Mouse (Mus musculus): ENCODE data around the gene Dcpp3.
"Not testable (repeated sequence)": the region's sequence is repeated elsewhere in the genome, so short reads cannot be mapped to it uniquely, and the experiment has no call there.

Gene Dcpp3

DNA sequence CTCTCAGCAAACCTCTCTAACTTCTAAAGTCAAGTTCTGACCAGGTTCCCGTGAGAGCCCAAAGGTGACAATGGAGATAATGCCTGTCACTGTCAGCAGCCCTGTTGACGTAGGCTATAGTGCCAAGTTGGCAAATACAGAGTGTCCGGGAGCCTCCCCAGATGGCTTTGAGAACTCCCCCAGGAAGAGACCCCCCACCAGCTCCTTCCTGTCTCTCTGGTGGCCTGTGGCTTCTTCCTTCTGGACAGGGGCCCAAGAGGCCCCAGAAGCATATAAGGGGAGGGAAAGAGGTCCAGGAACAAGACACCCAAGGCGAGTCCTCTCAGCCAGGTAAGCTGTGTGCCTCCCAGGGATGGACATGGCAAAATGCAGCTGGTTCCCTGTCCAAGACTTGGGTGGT lies at the start of gene Dcpp3:
Gene Dcpp3 (plus strand): TSS at position 301 of the 400 bp plus-strand sequence.
- DNase-seq (ENCODE audit: low spot score) = not testable (repeated sequence)

DNA sequence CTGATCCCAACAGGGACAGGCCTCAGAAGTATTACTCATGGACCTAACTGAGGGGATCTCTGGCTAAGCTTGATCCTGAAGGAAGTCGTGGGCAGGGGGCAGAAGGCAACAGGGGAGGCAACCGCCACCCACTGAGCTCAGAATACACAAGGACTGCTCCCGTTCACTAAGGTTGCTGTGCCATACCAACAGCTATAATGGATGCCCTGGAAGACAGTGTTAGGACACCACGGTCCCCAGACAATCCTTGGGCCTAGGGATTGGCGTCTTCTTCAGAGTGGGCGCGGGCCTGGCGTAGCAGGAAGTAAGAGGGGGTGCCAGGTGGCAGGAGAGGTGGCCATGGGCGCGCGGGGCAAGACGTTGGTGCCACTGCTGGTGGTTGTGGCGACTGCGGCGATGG lies 49.5 kb upstream of the Dcpp3 start, which contains the start of gene Prss21:
Gene Prss21 (plus strand): TSS at position 301 of the 400 bp plus-strand sequence.
- DNase-seq (ENCODE audit: low spot score) = no peak

DNA sequence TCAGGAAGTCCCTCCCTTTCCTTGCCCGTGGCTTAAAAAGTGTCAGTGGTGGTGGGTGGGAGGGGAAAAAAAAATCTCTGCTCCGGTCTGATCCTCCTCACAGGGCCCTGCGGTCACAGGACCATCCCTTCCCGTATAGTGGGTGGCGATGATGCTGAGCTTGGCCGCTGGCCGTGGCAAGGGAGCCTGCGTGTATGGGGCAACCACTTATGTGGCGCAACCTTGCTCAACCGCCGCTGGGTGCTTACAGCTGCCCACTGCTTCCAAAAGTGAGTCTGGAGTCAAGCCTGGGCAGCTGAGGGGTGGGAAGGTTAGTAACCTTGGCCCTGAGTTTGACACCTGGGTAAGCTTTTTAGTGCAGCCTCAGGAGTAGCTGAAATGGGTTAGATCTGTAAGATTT lies 48.7 kb upstream of the Dcpp3 start:
- no peak for DNase-seq (ENCODE audit: low spot score)

DNA sequence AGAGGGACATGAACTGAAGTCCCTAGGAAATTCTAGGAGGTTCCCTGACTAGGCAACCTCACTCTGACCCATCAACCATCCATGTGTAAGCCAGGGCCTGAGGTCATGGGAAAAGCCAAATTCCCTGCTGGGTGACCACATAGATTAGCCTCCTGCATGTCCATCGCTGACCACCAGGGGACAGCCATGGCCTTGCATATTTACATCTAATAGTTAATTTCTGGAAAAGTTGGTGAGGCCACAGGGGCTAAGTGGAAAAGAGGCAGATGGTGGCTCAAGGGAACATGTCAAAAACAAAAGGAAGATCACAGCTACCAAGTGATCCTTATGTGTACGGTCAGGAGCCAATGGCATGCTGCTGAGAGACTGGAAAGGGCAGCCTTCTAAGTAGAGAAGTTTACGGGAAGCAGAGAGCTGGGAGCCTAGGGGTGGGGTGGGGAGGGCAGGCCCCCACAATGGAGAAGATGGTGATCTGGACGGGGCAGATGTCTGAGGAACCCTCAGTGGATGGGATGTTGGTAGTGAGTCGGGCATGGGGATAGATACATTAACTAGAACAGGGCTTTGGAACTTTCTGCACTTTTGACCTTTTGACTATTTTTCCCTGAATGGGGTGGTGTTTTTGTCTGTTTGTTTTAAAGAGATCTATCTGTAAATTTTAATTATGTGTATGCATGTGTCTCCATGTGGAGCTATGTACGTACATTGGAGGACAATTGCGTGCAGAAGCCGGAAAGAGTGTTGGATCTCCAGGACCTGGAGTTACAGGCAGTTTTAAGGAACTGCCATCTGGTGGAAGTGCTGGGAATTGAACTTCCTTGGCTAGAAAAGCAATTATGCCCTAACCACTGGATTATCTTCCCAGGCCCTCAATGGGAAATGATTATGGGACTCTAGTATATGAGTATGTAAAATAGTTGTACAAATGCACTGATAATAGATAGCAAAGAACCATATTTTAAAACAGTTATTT lies 43.1 kb upstream of the Dcpp3 start:
- DNase-seq (ENCODE audit: low spot score) = no peak

DNA sequence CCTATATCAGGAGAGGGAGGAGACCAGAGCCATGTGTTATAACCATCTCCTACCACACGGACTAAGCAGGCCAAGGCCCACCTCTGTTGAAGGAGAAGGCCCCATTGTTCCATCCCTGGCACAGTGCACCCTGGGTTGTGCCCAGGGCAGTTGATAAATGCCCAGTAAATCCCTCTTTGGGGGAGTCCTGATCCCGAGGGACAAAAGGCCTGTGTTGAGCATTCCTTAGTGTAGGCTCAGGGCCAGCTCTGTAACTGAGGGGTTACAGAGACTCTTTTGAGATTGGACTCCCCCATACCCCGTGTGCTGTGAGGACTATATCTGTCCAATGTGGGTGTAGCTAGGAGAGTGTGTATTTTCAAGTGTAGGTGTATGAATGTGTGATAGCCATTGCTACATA lies 40.5 kb upstream of the Dcpp3 start:
- DNase-seq (ENCODE audit: low spot score) = no peak

DNA sequence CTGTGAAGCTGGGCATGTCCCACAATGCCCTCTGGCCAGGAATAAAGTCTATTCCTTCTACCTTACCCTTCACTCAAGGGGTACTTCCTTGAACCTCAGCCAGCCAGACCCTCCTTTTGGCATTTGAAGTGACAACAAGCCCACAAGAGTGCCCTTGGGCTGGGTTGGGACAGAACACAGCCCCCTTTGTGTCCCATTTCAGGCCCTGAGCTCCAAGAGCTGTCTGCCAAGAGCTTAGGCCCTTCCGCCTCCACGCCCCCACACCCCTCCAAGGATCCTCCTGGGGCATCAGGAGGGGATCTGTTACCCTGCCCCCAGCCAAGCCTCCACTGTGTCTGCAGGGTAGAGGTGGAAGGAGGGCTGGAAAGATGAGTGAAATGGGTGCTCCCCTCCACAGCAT lies 40.1 kb upstream of the Dcpp3 start:
- no peak for DNase-seq (ENCODE audit: low spot score)

DNA sequence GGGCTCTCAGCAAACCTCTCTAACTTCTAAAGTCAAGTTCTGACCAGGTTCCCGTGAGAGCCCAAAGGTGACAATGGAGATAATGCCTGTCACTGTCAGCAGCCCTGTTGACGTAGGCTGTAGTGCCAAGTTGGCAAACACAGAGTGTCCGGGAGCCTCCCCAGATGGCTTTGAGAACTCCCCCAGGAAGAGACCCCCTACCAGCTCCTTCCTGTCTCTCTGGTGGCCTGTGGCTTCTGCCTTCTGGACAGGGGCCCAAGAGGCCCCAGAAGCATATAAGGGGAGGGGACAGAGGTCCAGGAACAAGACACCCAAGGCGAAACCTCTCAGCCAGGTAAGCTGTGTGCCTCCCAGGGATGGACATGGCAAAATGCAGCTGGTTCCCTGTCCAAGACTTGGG lies 36.7 kb upstream of the Dcpp3 start, which contains the start of the genes Dcpp1 and Dcpp2:
Gene Dcpp1 (plus strand): TSS at position 301 of the 400 bp plus-strand sequence.
Gene Dcpp2 (plus strand): TSS at position 305 of the 400 bp plus-strand sequence.
- not testable (repeated sequence) for DNase-seq (ENCODE audit: low spot score)

DNA sequence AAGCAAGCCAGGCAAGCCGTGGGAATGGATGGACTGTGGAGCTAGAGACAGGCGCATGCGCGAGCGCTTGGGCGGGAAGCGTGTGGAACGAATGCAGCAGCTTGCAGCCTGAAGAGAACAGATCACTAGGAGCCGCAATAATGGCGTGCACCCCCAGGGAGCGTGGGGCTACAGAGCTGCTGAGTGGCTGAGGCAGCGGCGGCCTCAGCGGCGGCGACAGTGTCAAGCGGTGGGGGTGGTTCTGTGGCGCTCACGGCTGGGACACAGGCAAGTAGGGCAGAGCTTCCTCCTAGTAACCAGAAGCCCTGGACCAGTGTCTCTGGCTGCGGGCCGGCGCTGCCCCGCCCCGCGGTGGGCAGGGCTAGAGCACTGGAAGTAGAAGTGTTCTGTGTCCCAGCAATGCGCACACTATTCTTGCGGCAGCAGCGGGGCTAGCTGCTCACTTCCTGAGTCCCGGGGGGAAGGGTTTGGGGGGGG lies 7.3 kb downstream of the Dcpp3 start:
- DNase-seq (ENCODE audit: low spot score) = peak; percentile 75

DNA sequence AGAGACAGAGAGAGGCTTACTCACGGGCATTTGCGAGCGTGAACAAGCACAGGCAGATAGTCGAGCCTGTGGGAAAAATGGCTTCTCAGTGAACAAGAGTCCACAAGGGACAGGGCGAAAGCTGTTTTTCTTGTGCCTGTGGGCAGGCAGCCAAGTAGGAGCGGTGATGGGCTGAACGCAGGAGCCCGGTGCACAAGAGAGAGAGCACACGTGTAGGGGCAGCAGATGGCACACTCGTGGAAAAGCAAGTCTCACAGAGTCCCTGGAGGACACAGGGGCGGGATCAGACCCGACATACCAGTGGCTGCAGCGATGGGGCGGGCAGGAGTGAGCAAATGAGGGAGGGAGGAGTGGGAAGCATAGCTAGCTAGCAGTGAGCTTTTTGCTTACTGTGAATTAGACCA lies 7.8 kb downstream of the Dcpp3 start:
- DNase-seq (ENCODE audit: low spot score) = peak; percentile 43

DNA sequence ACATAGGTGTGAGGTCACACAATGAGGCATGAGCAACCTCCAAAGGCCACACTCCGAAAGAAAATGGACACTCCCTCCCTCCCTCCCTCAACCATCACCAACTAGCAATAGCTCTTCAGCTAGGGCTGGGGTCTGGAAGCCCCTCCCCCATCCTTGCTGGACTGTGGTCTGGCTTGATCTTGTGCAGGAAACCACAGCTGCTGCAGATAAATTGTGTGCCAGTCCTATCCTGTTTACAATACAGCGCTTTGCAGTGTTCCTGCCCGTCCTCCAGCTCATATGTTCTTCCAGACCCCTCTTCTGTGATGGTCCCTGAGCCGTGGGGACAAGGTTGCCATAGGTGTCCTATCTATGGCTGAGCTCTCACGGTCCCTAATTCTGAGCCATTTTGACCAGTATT lies 13.9 kb downstream of the Dcpp3 start:
- DNase-seq (ENCODE audit: low spot score) = no peak

DNA sequence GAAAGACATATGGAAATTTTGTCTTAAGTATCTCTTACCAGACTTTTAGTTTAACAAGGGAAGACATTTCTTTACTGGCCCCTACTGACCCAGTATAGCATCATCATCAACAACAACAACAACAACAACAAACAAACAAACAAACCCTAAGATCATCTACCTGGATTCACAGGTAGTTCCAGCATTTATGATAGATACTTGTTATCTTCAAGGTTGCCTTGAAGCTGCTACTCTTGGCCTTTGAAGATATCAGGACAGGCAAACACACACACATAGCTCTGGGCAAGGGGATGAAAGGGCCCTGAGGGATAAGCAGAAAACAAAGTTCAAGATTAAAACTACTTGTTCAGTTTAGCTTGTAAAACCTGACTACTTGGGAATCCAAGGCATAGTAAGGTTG lies 24.1 kb downstream of the Dcpp3 start, which contains the start of gene Sbp:
Gene Sbp (plus strand): TSS at position 301 of the 400 bp plus-strand sequence.
- DNase-seq (ENCODE audit: low spot score) = no peak

DNA sequence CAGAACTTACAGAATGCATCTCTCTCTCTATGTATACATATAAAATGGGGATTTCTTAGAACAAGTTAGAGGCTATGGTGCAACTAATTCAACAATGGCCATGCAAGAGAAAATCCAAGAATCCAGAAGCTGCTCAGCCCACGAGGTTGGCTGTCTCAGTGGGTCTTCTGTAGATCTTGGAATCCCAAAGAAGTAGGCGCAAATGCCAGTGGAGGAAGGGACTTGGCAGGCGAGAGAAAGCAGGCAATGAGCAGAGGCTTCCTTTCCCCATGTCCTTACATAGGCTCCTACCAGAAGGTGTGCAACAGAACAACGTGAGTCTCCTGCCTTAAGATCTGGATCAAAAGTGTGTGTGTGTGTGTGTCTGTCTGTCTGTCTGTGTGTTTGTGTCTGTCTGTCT lies 30.2 kb downstream of the Dcpp3 start:
- DNase-seq (ENCODE audit: low spot score) = not testable (repeated sequence)

DNA sequence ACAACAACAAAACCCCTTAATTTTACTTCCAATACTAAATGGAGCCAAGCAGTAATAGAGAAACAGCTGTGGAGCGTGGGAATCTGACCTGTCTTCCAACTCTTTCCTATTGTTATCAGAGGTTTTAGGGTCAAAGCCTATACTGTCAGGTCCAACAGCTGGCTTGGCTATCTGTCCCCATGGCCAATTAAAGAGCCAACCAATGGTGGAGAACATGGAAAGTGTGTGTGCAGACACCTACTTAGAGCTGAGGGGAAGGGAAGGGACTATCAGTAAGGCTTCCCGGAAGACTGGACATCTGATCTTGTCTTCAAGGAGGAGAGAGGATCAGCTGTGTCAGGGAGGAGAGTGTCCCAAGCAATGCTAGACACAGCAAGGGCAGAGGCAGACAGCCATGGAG lies 31.8 kb downstream of the Dcpp3 start:
- no peak for DNase-seq (ENCODE audit: low spot score)

DNA sequence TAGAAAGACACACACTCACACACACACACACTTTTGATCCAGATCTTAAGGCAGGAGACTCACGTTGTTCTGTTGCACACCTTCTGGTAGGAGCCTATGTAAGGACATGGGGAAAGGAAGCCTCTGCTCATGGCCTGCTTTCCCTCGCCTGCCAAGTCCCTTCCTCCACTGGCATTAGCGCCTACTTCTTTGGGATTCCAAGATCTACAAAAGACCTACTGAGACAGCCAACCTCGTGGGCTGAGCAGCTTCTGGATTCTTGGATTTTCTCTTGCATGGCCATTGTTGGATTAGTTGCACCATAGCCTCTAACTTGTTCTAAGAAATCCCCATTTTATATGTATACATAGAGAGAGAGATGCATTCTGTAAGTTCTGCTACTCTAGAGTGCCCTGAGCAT lies 33.6 kb downstream of the Dcpp3 start:
- not testable (repeated sequence) for DNase-seq (ENCODE audit: low spot score)

DNA sequence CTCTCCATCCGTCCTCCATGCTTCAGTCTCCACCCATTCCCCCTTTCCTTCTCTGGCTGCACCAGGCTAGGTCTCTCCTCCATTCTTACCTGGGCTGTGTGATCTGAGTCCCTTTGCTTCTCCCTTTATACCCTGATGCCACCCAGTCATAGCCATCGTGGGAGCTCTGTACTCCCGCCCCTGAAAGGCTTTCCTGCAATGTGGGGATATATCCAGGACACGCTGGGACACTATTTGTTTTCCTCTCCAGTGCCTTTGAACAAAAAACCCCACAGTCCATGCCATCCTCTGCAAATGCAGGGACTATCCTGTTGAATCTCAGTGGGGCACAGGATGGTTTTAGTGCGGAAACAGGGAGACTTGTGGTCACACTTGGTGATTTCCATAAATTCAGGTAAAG lies 37.9 kb downstream of the Dcpp3 start, which contains the start of gene Sbpl:
Gene Sbpl (minus strand): TSS at position 101 of the 400 bp plus-strand sequence.
- DNase-seq (ENCODE audit: low spot score) = no peak

DNA sequence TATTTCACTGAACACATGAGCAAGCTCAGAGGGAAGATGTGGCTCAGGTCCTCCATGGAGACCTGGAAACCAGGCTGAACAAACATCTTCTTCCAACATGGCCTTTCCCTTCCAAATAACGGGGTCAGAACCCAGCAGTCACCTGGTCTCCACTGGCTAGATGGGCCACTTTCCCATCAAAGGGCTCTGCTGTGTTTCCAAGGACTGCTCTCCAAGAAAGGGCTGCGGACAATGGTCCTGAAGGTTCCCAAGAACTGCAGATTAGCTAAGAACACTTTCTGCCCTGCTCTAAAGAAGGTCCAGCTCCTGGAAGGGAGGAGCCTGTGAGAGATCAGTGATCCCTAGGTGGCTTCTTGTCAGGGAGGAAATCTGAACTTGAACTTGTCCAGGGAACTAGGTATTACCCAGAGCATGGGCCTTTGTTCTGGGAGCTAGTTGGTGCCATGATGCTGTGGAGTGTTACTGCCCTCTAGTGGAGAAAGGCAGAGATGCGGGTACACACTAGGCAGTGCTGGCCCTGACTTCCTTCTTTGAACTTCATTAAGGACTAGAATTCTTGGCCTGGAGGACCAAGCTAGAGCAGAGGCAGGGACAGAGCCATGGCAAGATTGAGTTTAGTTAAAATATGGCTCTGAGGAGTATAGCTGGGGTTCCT lies 43.0 kb downstream of the Dcpp3 start:
- DNase-seq (ENCODE audit: low spot score) = peak; percentile 49

DNA sequence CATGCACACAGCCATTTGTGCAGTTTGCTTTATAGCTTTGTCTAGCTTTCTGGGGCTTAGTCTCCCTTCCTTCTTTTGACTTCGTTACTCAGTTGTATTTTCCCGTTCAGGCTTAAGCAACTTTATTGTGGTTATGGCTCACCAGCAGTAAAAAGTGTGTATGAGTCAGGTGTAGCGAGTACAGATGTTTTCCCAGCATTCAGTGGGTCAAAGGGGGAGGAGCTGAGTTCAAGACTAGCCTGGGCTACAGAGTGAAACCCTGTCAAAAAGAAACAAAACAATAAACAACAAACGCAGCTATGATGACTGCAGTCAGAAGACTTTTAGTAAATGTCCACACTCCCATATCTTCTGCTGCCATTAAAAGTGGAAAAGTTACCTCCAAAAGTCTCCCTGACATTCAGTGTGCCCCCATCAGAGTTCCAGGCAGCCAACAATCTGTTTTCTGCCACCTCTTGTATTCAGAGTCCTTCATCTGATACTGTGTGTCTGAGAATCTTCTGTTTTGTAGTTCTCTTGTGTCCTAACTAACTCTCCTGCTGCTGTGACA lies 44.4 kb downstream of the Dcpp3 start:
- no peak for DNase-seq (ENCODE audit: low spot score)

DNA sequence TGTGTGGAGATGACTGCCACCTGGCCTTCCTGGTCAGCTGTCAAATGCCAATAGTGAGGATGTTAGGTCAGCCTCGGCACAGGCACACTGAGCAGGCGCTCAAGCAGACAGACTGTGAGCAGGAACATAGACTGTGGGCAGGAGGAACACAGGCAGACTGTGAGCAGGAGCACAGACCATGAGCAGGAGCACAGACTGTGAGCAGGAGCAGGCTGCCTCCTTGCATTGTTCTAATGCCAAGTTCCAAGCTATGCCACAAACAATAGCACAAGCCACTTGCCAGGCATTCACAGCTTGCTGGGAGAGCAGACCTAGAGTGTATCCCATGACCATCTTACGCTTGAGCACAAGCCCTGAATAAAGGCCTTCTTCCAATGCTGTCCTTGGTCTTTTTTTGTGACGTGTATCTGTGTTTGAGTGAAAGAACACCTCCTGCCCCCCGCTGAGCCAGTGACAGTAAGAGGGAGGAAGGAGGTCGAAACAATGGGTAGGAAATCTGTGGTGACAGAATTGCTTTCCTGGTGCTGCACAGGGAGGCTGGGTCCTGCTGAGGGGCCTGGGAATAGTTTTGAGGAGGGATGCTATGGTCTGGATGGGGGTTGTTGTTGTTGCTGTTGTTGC lies 48.7 kb downstream of the Dcpp3 start:
- DNase-seq (ENCODE audit: low spot score) = no peak

DNA sequence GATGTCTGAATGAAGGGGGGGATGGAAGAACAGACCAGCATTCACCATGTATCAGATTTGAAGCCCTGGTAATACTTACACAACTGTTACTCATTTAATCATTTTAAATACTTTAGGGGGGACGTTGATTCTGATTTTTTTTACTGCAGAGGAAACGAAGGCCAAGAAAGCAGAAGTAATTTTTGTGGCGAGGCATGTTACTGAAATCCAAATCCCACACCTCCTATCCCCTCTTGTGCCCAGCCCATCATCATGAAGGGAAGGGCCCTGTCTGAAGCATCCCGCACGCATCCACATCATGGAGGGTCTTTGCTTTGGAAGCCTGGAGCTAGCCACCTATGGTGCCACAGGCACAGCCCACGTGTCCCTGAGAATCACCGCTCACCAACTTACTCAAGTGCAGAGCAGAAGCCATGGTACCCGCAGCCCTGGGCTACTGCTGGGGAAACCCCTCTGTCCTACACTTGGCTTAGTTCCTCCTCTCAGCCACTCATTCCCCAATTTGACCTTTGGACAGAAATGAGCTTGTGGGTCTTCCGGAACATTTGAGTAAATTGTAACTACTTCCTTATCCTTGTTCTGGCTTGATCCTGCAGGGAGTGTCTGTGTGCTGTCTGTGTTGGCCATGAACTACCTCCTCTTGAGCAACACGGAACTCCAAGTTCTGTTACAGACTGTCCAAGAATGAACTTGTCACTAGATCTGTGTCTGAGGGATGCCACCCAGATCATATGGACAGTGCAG lies 49.6 kb downstream of the Dcpp3 start:
- no peak for DNase-seq (ENCODE audit: low spot score)

DNA sequence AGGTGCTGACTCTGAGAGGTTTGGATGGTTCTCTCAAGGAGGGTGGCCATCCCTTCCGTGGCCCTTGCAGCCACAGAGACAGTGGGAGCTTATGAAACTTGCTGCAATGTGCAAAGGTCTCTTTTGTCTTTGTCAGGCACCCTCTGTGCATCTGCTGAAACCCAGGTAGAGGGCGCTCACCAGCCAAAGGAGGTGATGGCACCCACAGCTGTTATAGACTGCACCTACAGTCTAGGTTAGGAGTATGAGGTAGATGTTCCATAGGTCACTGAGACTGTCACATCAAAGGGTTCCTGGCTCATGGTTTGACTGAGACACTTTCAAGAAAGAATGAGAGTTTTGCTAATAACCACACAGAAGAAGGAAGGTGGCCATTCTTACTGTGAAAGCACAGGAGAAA lies 51.5 kb downstream of the Dcpp3 start:
- no peak for DNase-seq (ENCODE audit: low spot score)
